Mouse (Mus musculus): ENCODE results near the gene Gm21149. TPM values are rescaled to one million over a fixed set of nuclear protein-coding genes. Genes with fewer than 3 reads are reported as not detected.
"Not testable (repeated sequence)": the region's sequence is repeated elsewhere in the genome, so short reads cannot be mapped to it uniquely, and the experiment has no call there.

Gm21149 gene
- total and polyA plus RNA-seq, 3 experiments, result not detected

DNA sequence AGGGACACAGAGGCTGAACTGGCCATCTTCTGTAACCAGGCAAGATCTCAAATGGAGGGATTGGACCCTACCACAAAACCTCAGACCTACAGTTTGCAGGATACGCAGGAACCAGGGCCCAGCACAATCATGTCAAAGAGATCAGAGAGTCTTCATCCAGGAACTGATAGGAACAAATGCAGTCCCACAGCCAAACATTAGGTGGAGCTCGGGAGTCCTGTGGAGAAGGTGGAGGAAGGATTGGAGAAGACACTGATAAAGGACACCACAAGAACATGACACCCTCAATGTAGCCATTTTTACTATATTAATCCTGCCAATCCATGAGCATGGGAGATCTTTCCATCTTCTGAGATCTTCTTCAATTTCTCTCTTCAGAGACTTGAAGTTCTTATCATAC lies 12.8 kb downstream of the Gm21149 start:
- H3K27ac ChIP-seq; H3K4me1 ChIP-seq (ENCODE audit: control insufficient read depth, insufficient read depth, low read length); H3K27me3 ChIP-seq (ENCODE audit: control insufficient read depth, insufficient read depth, low read length); H3K36me3 ChIP-seq (ENCODE audit: control insufficient read depth, insufficient read depth, low read length); H3K79me2 ChIP-seq (replicated peaks; ENCODE audit: control insufficient read depth, insufficient read depth, low read length); H3K4me3 ChIP-seq; intact Hi-C loops (cut with DNase I); H3K9ac ChIP-seq (ENCODE audit: low read depth, low read length): not testable (repeated sequence)
- TF ChIP-seq CTCF (IDR thresholded peaks at IDR 0.05), result peak; percentile 19; the same call in 1 of the 2 replicates
- peak in 1 of 2 experiments; percentile 18 for DNase-seq
- WGBS, result 41% methylated on average over 2 of the region's 2 CpGs

DNA sequence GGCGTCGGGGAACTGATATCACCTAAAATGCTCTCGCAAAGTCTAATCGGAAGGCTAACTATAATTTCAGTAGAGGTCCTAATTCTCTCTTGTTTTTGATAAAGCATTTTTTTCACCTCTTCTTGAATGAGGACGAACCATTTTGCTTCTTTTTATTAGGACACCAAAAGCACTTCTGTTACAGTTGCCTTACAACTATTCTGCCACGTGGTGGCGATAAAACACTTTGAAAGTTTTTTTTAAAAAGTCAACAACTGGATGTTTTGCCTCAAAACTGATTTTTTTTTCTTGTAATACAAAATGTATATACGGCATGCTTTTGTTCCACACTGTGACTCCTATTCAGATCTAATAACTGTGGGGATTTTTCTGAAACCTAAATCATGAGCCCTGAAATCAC lies 14.7 kb downstream of the Gm21149 start:
- H3K27me3 ChIP-seq (ENCODE audit: control insufficient read depth, insufficient read depth, low read length); H3K36me3 ChIP-seq (ENCODE audit: control insufficient read depth, insufficient read depth, low read length); H3K27ac ChIP-seq; DNase-seq; H3K79me2 ChIP-seq (replicated peaks; ENCODE audit: control insufficient read depth, insufficient read depth, low read length); intact Hi-C loops (cut with DNase I); H3K4me1 ChIP-seq (ENCODE audit: control insufficient read depth, insufficient read depth, low read length); H3K9ac ChIP-seq (ENCODE audit: low read depth, low read length); H3K4me3 ChIP-seq: not testable (repeated sequence)
- 54% methylated on average over 8 of the region's 8 CpGs for WGBS
- peak; percentile 37 for TF ChIP-seq CTCF (IDR thresholded peaks at IDR 0.05)

DNA sequence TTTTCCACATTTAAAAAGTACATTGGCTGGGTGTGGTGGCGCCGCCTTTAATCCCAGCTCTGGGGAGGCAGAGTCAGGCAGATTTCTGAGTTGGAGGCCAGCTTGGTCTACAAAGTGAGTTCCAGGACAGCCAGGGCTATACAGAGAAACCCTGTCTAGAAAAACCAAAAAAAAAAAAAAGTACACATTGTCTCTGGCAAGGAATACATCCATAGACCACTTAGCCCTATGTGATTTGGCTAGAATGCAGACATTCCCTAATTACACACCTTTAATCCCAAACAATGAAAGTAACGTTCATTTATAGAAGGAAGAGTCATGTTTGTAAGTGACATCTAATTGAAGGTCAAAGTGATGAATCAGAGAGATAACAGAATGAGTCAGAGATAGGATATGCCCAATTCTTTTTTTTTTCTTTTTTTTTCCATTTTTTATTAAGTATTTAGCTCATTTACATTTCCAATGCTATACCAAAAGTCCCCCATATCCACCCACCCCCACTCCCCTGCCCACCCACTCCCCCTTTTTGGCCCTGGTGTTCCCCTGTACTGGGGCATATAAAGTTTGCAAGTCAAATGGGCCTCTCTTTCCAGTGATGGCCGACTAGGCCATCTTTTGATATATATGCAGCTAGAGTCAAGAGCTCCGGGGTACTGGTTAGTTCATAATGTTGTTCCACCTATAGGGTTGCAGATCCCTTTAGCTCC lies 18.3 kb downstream of the Gm21149 start:
- H3K9ac ChIP-seq (ENCODE audit: low read depth, low read length); H3K36me3 ChIP-seq (ENCODE audit: control insufficient read depth, insufficient read depth, low read length); intact Hi-C loops (cut with DNase I); H3K27ac ChIP-seq; H3K4me3 ChIP-seq; H3K4me1 ChIP-seq (ENCODE audit: control insufficient read depth, insufficient read depth, low read length); DNase-seq; H3K27me3 ChIP-seq (ENCODE audit: control insufficient read depth, insufficient read depth, low read length); H3K79me2 ChIP-seq (replicated peaks; ENCODE audit: control insufficient read depth, insufficient read depth, low read length): not testable (repeated sequence)
- WGBS, result 69% methylated on average over 3 of the region's 5 CpGs

Other genes starting within 250 kb of the Gm21149 start
- gene Gm21190, start 52.7 kb upstream of the Gm21149 start, total RNA-seq (2021), result not detected
- not detected in 2 replicates for gene Gm21190, start 52.7 kb upstream of the Gm21149 start, polyA plus RNA-seq (2012; rRNA removed)
- not detected for gene Gm21083, start 100.8 kb upstream of the Gm21149 start, total RNA-seq (2021)
- 0.23 TPM in 1 of 2 replicates, not detected in the other for gene Gm21083, start 100.8 kb upstream of the Gm21149 start, polyA plus RNA-seq (2012; rRNA removed)
- gene Speer4d, start 142.5 kb upstream of the Gm21149 start, total RNA-seq (2021), result not detected
- not detected in 2 replicates for gene Speer4d, start 142.5 kb upstream of the Gm21149 start, polyA plus RNA-seq (2012; rRNA removed)
- not detected for gene 4930572O03Rik, start 180.5 kb upstream of the Gm21149 start, total RNA-seq (2021)
- gene 4930572O03Rik, start 180.5 kb upstream of the Gm21149 start, polyA plus RNA-seq (2012; rRNA removed), result not detected in 2 replicates
- not detected for gene Speer4c, start 237.7 kb upstream of the Gm21149 start, total RNA-seq (2021)
- gene Speer4c, start 237.7 kb upstream of the Gm21149 start, polyA plus RNA-seq (2012; rRNA removed), result not detected in 2 replicates

Measured in heart, adult 2 months (tissue).